Mouse (Mus musculus) midbrain, embryonic 11.5 days (tissue): ENCODE data around the gene Fgf9. TPM values are rescaled to one million over a fixed set of nuclear protein-coding genes. Genes with fewer than 3 reads are reported as not detected.

Source experiments
- ATAC-seq: fragments of 200-750 bp; cut with Nextera tagmentation; 2 replicates; pipeline ENCODE4 v1.8.0; 2017; ENCODE audit warnings: moderate TSS enrichment, moderate library complexity; ENCODE audit not compliant: low FRiP score
- DNase-seq: peaks from one replicate; pipeline ENCODE4 v3.0.0; 2015; ENCODE audit warnings: low spot score; ENCODE audit errors: missing footprints
- H3K27ac ChIP-seq: fragments of 300-500 bp; sonication (generic); 2 replicates; pipeline ENCODE4 v1.5.1; 2014; ENCODE audit warnings: low read depth, low read length
- H3K27me3 ChIP-seq: fragments of 300-500 bp; sonication (generic); 2 replicates; pipeline ENCODE4 v1.6.1; 2014; ENCODE audit warnings: mild to moderate bottlenecking, low read length, moderate library complexity, mixed read lengths; ENCODE audit not compliant: control insufficient read depth, insufficient read depth
- H3K36me3 ChIP-seq: fragments of 300-500 bp; sonication (generic); 2 replicates; pipeline ENCODE4 v1.6.1; 2014; ENCODE audit warnings: mild to moderate bottlenecking, low read length, moderate library complexity, mixed read lengths; ENCODE audit not compliant: control insufficient read depth, insufficient read depth
- H3K4me1 ChIP-seq: fragments of 300-500 bp; sonication (generic); 2 replicates; pipeline ENCODE4 v1.6.1; 2014; ENCODE audit warnings: low read length; ENCODE audit not compliant: control insufficient read depth, insufficient read depth
- H3K4me2 ChIP-seq: fragments of 300-500 bp; sonication (generic); 2 replicates; pipeline ENCODE4 v1.6.1; 2014; ENCODE audit warnings: mild to moderate bottlenecking, moderate library complexity
- H3K4me3 ChIP-seq: fragments of 300-500 bp; sonication (generic); 2 replicates; pipeline ENCODE4 v1.5.1; 2014; ENCODE audit warnings: low read depth, low read length
- H3K9ac ChIP-seq: fragments of 300-500 bp; sonication (generic); 2 replicates; pipeline ENCODE4 v1.6.1; 2014; ENCODE audit warnings: low read length
- H3K9me3 ChIP-seq: fragments of 300-500 bp; sonication (generic); 2 replicates; pipeline ENCODE4 v1.6.1; 2016; ENCODE audit warnings: low read length; ENCODE audit not compliant: control insufficient read depth
- WGBS: fragments of 180-500 bp; shearing (Covaris S2); extraction: QIAGEN DNeasy Blood & Tissue Kit; methylation state at CpG from one replicate; pipeline ENCODE4 v1.1.7; 2014; 5-methylcytosine and 5-hydroxymethylcytosine counted together
- polyA plus RNA-seq: library from polyadenylated mRNA; unstranded; fragments of >200 nt; fragmentation: Nextera tagmentation; extraction: Ambion mirVana; gene quantifications from 2 replicates; pipeline ENCODE4 v1.2.1, GENCODE M21; 2014

Gene Fgf9
- polyA plus RNA-seq, 1 experiment from 2014 or later: 2.0 TPM

DNA sequence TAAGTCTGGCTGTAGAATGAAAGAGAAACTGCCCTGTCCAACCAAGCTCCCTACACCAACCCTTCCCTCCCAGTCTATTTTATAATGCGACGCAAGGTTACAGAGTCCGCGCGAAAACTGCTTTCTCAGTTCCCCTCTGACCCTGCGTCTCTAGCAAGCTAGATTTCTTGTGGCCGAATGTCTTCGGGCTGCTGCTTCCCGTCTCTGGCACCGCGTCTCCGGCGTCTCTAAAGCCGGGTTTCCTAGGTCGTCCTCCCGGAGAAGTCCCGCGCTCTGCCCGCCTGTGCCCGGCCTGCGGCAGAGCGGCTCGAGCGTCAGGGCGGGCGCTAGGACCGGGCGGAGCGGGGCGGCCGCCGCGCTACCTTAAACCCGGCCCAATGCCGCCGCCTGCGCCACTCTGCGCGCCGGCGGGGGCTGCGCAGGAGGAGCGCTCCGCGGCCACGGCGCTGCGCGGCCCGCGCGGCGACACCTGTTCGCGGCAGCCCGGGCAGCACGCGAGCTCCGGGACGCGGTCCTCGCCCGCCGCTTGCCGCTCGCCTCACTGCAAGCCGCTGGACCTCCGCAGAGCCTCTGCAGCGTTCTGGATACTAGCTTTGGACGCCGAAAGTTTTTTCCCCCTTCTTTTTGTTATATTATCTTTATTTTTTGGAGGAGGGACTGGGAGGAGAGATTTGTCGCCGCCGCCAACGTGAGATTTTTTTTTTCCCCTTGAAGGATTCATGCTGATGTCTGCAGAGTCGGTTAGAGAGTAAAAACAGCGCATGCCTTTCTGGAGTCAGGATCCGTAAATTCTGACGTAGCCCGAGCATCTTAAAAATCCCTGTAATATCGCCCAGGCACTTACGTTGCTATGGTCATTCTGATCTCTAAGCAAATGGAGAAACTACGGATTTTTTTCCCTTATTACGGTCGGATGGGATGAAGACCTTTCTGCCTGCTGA, 1.8 kb downstream of the Fgf9 start:
- H3K4me2 ChIP-seq: peak overlapping the region; percentile 94
- peaks cover 16% of the 10 kb centered on the region for H3K4me1 ChIP-seq
- H3K27ac ChIP-seq: no peak overlapping the region
- under 1% methylated on average over 68 of the region's 85 CpGs for WGBS
- H3K9me3 ChIP-seq: no peaks in the 10 kb centered on the region
- H3K9ac ChIP-seq: peak overlapping the region; percentile 56; the same call in 1 of the 2 replicates
- ATAC-seq: peak; percentile 82
- peaks cover 68% of the 10 kb centered on the region for H3K27me3 ChIP-seq
- peak; percentile 98 for DNase-seq
- H3K4me3 ChIP-seq: peak overlapping the region; percentile 57
- H3K36me3 ChIP-seq: no peaks in the 10 kb centered on the region

DNA sequence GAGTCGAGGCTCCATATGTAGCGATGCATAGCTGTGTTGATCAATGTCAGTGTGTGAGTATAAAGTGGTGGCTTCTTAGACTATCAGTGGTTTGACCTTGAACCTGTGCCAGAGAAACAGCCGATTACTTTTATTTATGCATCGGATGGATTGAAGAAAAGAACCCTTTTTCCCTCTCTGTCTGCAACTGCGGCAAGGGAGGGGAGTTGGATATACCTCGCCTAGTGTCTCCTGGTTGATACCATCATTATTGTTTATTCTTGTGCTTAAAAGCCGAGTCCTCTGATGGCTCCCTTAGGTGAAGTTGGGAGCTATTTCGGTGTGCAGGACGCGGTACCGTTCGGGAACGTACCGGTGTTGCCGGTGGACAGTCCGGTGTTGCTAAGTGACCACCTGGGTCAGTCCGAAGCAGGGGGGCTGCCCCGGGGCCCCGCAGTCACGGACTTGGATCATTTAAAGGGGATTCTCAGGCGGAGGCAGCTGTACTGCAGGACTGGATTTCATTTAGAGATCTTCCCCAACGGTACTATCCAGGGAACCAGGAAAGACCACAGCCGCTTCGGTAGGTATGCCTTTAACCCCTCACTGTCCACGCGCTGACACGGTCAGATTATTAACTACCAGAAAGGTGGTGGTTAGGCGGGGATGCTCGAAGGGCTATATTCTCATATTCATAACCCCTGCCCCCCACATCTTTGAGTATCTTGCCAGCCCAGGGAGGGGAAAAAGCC, 2.6 kb downstream of the Fgf9 start:
- H3K4me1 ChIP-seq: peaks cover 16% of the 10 kb centered on the region
- WGBS: under 1% methylated on average over 29 of the region's 29 CpGs
- H3K9ac ChIP-seq: no peak overlapping the region

DNA sequence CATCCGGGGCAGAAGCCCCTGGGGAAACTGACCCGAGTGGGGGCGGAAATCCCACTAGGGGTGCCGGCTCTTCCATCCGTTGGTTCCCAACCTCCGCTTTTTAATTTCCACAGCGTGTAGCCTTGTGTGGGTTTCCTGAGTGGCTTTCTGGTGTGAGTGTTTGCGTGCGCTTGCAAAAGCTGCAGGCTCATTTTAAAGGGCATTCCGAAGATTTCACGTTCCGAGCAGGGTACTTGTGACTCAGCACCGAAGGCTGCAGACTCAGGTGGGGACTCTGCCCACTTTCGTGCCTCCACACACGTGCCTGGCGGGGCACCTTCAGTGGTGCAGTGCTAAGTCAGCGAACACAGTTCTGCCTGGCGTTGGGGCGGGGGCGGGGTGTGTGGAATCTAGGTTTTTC, 3.6 kb downstream of the Fgf9 start:
- WGBS: under 1% methylated on average over 20 of the region's 20 CpGs
- ATAC-seq: no peak
- H3K4me2 ChIP-seq: peak overlapping the region; percentile 32

More for the DNA sequence above, 2.6 kb downstream of the Fgf9 start:
- no peak for ATAC-seq
- Histone ChIP-seq H3K4me2 (peak overlapping the region; percentile 94), H3K27me3 (peaks cover 77% of the 10 kb centered on the region), H3K4me3 (peak overlapping the region; percentile 57), H3K36me3 (no peaks in the 10 kb centered on the region), H3K9me3 (no peaks in the 10 kb centered on the region), H3K27ac (no peak overlapping the region)
- DNase-seq: peak; percentile 95

DNA sequence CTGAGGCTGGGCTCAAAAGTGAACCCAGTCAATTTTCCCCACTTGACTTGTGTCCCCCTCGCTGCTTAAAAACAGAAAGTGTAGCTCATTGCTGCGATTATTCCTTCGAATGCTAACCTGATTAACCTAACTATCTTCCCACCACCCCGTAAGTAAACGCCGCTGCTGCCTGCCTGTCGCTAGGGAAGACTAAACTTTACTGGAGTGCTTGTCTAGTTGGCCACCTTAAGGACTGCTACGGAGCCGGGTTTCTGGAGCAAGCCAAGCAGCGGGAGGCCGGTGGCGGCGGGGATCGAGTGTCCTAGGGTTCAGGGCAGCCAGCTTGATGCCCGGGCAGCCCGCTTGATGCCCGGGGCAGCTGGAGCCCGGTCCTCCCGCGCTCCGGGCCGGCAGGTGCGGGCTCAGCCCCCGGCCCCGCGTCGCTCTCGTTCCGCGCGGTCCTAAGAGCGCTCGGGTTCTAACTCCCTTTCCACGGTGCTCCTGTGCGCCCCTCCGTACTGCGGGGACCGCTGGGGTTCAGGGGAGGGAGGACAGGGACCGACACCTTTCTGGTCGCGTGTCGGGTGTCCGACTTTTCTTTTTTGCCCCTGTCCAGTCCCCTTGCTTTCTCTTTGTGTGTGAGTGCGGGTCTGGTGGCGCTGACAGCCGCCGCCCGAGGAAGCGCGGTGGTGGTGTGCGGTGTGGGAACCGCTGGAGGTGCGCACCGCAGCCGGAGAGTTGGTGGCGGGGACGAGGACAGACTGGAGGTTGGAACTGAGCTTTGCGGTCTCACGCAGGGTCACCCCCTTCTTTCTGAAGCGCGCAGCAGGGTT, 4.5 kb downstream of the Fgf9 start:
- peaks cover 16% of the 10 kb centered on the region for H3K4me1 ChIP-seq
- peak overlapping the region; percentile 55 for H3K4me3 ChIP-seq
- DNase-seq (peak; percentile 98), ATAC-seq (peak; percentile 25; the same call in 1 of the 2 replicates)
- H3K36me3 ChIP-seq: no peaks in the 10 kb centered on the region
- peak overlapping the region; percentile 90 for H3K4me2 ChIP-seq
- WGBS: under 1% methylated on average over 61 of the region's 61 CpGs
- H3K27me3 ChIP-seq: peaks cover 72% of the 10 kb centered on the region
- peak overlapping the region; percentile 65 for H3K9ac ChIP-seq
- peak overlapping the region; percentile 14; the same call in 1 of the 2 replicates for H3K27ac ChIP-seq
- no peaks in the 10 kb centered on the region for H3K9me3 ChIP-seq

More for the DNA sequence above, 3.6 kb downstream of the Fgf9 start:
- Histone ChIP-seq H3K36me3 (no peaks in the 10 kb centered on the region), H3K9ac (no peak overlapping the region), H3K4me1 (peaks cover 16% of the 10 kb centered on the region), H3K27me3 (peaks cover 80% of the 10 kb centered on the region), H3K4me3 (peak overlapping the region; percentile 55), H3K27ac (no peak overlapping the region), H3K9me3 (no peaks in the 10 kb centered on the region)
- peak; percentile 95 for DNase-seq

DNA sequence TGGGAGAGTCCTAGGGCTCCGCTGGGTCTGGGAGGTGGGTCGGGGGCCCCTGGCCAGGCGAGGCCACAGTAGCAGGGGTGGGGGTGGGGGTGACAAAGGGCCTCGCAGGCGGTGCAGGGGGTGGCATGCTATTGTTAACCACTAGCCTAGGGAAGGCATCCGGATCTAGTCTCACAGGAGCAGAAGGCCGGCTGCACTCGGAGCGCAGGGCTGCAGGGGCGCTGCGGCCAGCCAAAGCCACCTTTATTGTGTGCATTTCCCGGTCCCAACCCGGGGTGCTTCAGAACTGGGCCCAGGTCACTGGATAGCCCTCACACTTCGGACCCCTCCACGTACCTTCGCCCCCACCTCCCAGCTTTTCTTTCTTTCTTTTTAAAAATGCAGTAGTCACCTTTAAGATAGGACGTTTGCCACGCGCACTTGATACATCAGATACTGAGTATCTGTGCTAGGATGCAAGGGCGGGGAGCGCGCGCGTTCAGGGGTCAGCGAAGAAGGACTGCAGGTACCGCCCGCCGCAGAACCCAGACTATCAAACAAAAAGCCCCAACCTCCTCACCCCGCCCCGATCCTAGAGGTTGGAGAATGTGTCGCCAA, 5.2 kb downstream of the Fgf9 start:
- peak; percentile 22; the same call in 1 of the 2 replicates for ATAC-seq
- WGBS: 0% methylated on average over 31 of the region's 31 CpGs

DNA sequence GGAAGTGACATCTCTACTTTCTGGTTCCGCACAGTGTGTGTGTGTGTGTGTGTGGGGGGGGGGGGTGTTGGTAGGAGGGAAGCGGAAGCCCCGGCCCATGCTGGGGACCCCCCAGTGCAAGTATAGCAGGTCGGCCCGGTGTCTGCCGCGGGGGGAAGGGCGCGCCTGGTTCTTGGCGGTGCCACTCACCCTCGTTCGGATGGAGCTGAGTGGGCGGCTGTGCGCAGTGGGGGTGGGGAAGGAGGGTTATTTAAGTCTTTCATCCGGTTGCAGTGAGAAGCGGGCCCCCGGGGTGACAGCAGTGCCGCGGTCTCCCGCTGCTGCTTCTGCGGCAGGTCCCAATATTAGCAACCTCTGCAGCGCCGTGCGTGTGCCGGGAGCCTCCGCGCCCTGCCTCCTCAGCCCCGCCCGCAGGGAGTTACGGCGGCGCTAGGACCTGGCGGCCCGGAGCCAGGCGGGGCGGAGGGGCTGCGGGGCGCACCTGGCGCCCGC, 5.7 kb downstream of the Fgf9 start:
- H3K9me3 ChIP-seq: no peaks in the 10 kb centered on the region
- ATAC-seq (peak; percentile 73), DNase-seq (peak; percentile 97)
- peak overlapping the region; percentile 55 for H3K4me3 ChIP-seq
- peaks cover 67% of the 10 kb centered on the region for H3K27me3 ChIP-seq
- H3K4me1 ChIP-seq: peaks cover 13% of the 10 kb centered on the region
- no peaks in the 10 kb centered on the region for H3K36me3 ChIP-seq
- WGBS: under 1% methylated on average over 36 of the region's 40 CpGs
- H3K4me2 ChIP-seq: peak overlapping the region; percentile 90
- peak overlapping the region; percentile 65 for H3K9ac ChIP-seq
- 0 out of 2 replicates have a peak overlapping the region, but pooled peaks have one; percentile 20 for H3K27ac ChIP-seq

More for the DNA sequence above, 5.2 kb downstream of the Fgf9 start:
- H3K4me1 ChIP-seq: peaks cover 13% of the 10 kb centered on the region
- no peaks in the 10 kb centered on the region for H3K36me3 ChIP-seq
- DNase-seq: peak; percentile 95
- H3K4me3 ChIP-seq: peak overlapping the region; percentile 55
- H3K27ac ChIP-seq: peak overlapping the region; percentile 20; the same call in 1 of the 2 replicates
- no peaks in the 10 kb centered on the region for H3K9me3 ChIP-seq
- H3K27me3 ChIP-seq: peaks cover 67% of the 10 kb centered on the region
- H3K9ac ChIP-seq: peak overlapping the region; percentile 65
- H3K4me2 ChIP-seq: peak overlapping the region; percentile 90

DNA sequence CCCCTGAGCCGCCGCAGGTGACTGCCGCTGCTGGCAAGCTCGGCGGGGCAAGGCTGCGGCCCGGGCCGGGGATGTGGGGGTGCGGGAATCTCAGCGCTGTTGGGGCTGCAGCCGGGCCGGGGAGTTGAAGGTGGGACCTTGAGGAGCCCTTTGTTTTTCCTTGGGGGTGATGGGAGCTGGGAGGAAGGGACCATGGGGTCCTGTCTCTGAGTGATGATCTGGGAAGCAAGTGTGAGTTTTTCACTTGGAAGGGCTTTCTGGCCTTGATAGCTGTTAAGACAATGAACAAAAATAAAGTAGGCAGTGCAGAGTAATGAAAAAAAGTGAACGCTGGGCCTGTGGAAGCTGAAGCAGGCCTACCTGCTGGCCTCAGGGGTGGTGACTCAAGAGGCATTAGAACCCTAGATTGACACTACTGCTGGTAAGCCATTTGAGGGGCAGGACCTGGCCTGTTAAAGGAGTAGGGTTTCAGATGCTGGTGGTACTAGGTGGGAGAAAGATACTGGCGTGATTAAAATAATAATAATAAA, 6.4 kb downstream of the Fgf9 start:
- H3K4me3 ChIP-seq: peak overlapping the region; percentile 55
- ATAC-seq (0 out of 2 replicates have a peak, but pooled peaks have one; percentile 1), DNase-seq (peak; percentile 88)
- peaks cover 64% of the 10 kb centered on the region for H3K27me3 ChIP-seq
- 7% methylated on average over 14 of the region's 14 CpGs for WGBS
- no peaks in the 10 kb centered on the region for H3K36me3 ChIP-seq
- no peaks in the 10 kb centered on the region for H3K9me3 ChIP-seq
- peak overlapping the region; percentile 65 for H3K9ac ChIP-seq
- H3K27ac ChIP-seq: no peak overlapping the region
- peak overlapping the region; percentile 90 for H3K4me2 ChIP-seq
- H3K4me1 ChIP-seq: peaks cover 13% of the 10 kb centered on the region

DNA sequence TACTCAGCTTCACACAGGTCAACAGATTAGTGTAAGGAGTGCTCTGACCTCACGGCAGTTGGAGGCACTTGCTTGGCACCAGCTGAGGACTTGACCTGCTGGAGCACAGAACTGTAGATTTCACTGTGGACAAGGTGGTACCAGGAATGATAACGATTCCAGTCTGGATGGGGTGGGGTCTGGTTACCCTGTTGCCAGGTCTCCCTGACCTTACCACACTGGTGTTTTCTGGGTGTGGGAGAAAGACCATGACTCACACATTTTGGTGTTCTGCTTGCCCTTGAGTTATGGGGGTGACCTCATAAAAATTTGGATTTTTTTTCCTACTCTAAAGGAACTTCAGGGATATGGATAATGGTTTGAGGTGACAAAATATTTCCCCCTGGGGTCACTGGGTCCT, 9.1 kb downstream of the Fgf9 start:
- H3K9ac ChIP-seq: no peak overlapping the region
- H3K27me3 ChIP-seq: peaks cover 40% of the 10 kb centered on the region
- H3K36me3 ChIP-seq: no peaks in the 10 kb centered on the region
- ATAC-seq: no peak
- 76% methylated on average over 2 of the region's 2 CpGs for WGBS
- H3K4me3 ChIP-seq: no peak overlapping the region
- no peak for DNase-seq
- H3K27ac ChIP-seq: no peak overlapping the region
- H3K4me1 ChIP-seq: peaks cover 6% of the 10 kb centered on the region; the same call in 1 of the 2 replicates
- no peaks in the 10 kb centered on the region; the same call in 1 of the 2 replicates for H3K9me3 ChIP-seq
- H3K4me2 ChIP-seq: no peak overlapping the region
